Mouse (Mus musculus): ENCODE data around the gene Nr4a1. TPM values are rescaled to one million over a fixed set of nuclear protein-coding genes. Genes with fewer than 3 reads are reported as not detected.
A peak's percentile ranks its signal among the peaks of the same experiment; 100 is the strongest.

Nr4a1 gene
- polyA plus RNA-seq, 1 experiment from 2014 or later, result 9.5 TPM

DNA sequence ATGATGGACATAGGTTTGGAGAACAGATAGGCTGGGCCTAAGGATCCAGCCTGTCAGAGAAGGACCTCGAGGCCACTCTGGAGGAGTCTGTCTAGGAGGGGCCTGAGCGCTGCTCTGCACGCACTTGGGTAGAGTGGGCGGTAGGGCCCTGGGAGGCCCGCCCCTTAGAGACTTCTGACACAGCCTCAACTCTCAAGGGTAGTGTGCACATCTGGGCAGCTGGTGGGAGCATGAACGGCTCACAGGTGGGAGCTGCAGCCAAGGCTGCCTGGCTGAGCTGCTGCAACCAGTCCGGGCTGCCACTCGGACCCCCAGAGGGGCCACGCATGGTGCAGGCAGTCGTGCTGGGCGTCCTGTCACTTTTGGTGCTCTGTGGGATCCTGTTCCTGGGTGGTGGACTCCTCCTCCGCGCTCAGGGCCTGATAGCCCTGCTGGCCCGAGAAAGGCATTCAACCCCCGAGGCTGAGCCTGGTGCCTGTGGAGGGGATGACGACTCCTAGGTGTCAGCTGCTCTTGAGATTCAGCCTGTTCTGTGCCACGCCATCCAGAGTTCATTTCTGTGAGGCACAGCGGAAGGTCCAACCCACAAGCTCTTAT, 39.1 kb downstream of the Nr4a1 start, which contains the start of gene 6030408B16Rik:
6030408B16Rik (plus strand) TSS at position 188 of the 597 bp plus-strand sequence.
- no peak within 1 kb of the TSS for H3K4me3 ChIP-seq
- peak within 1 kb of the TSS; percentile 52; the same call in 1 of the 2 replicates for H3K9ac ChIP-seq
- H3K9me3 ChIP-seq, result no peaks in the 10 kb centered on the region
- peaks cover 44% of the 10 kb centered on the region for H3K36me3 ChIP-seq
- no peaks in the 10 kb centered on the region for H3K27me3 ChIP-seq
- no peak within 1 kb of the TSS; the same call in 1 of the 2 replicates for H3K27ac ChIP-seq
- H3K4me1 ChIP-seq, result peaks cover 27% of the 10 kb centered on the region
- 53% methylated on average over 18 of the region's 18 CpGs for WGBS
- peak; percentile 22; the same call in 1 of the 2 replicates for ATAC-seq (ENCODE audit: insufficient number of reproducible peaks, insufficient read depth, low FRiP score, low TSS enrichment, low read depth)
- 0 out of 2 replicates have a peak within 1 kb of the TSS, but pooled peaks have one; percentile 1 for H3K4me2 ChIP-seq

DNA sequence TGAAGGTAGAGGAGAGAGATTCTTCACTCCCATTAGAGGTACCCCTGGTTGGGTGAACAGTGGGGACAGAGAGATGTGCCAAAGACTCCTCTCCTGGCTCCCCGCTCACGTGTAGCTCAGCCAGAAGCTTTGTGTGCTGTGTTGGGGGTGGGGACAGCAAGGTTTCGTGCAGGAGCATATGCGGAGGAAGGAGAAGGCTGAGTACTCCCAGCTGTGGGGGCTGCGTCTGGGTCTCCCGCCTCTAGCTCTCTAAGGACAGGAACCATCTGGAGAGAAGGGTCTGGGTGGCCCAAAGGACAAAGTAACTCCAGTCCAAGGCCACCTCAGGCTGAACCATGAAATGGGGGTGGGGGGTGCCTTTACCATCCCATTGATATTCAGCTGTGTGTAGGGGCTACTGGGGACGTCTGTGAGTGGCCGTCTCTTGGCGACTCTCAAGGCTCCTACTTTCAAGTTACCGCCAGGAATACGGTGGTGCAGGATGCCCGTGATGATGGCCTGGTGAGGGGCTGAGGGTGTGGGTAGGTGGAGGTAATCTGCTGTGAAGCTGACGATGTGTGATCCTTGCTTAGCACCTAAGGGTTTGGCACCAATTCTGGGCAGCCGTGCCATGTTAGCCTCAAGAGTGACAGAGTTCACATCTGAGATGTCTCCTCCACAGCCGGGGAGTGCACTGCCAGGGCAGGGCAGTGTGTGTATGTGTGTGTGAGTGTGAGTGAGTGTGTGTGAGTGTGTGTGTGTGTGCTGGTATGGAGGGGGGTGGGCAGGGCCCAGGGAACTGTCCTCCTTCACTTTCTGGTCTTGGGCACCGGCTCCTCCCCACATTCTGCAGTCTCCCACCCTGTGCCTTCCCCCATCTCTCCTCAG, 40.2 kb downstream of the Nr4a1 start:
- H3K4me1 ChIP-seq, result peaks cover 33% of the 10 kb centered on the region
- peak overlapping the region; percentile 52; the same call in 1 of the 2 replicates for H3K9ac ChIP-seq
- H3K36me3 ChIP-seq, result peaks cover 33% of the 10 kb centered on the region
- WGBS, result 54% methylated on average over 16 of the region's 16 CpGs
- no peak overlapping the region for H3K27ac ChIP-seq
- no peaks in the 10 kb centered on the region for H3K27me3 ChIP-seq
- H3K4me3 ChIP-seq, result no peak overlapping the region
- ATAC-seq (ENCODE audit: insufficient number of reproducible peaks, insufficient read depth, low FRiP score, low TSS enrichment, low read depth), result no peak
- H3K9me3 ChIP-seq, result no peaks in the 10 kb centered on the region
- H3K4me2 ChIP-seq, result 0 out of 2 replicates have a peak overlapping the region, but pooled peaks have one; percentile 1

DNA sequence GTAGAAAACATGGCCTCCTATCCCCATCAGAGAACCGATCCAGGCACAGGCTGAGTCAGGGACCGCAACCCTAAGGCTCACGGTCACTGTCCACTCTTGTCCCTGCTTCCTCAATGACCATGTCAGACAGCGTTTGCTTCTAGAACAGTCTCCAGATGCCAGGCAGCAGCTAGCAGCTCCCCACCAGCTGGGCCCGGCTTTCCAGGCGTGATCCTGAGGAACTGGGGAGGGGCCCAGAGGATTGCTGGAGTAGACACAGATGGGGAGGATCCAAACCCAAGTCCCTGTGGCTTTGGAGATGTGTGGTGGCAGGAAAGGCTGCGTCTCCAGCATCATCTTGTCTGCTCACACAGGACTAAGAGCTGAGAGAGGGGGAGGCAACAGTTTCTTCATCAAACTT, 41.0 kb downstream of the Nr4a1 start:
- Histone ChIP-seq H3K36me3 (peaks cover 25% of the 10 kb centered on the region), H3K9ac (no peak overlapping the region), H3K9me3 (no peaks in the 10 kb centered on the region), H3K4me2 (no peak overlapping the region), H3K27ac (no peak overlapping the region), H3K4me1 (peaks cover 33% of the 10 kb centered on the region), H3K4me3 (no peak overlapping the region), H3K27me3 (no peaks in the 10 kb centered on the region)
- no peak for ATAC-seq (ENCODE audit: insufficient number of reproducible peaks, insufficient read depth, low FRiP score, low TSS enrichment, low read depth)
- WGBS, result 70% methylated on average over 7 of the region's 7 CpGs

DNA sequence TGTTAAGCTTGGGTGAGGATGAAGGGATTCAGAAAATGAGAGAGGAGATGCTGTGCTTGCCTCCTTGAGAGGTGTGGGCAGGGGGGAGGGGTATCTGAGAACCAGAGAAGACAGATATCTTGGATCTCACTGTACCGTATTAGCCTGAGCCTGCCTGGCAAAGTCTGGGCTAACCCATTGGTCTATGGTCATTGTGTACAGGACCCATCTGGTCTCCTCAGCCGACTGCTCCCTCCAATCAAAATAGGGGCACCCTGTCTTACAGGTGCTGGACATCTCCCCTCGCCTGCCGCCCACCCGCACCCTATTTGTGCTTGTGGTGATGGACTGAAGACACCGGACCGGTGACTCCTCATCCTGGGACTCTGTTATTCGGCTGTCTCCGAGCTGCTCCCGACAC, 41.5 kb downstream of the Nr4a1 start:
- Histone ChIP-seq H3K4me3 (no peak overlapping the region), H3K27me3 (no peaks in the 10 kb centered on the region), H3K36me3 (peaks cover 19% of the 10 kb centered on the region), H3K9me3 (no peaks in the 10 kb centered on the region), H3K27ac (no peak overlapping the region), H3K4me1 (peaks cover 33% of the 10 kb centered on the region), H3K4me2 (no peak overlapping the region), H3K9ac (no peak overlapping the region)
- ATAC-seq (ENCODE audit: insufficient number of reproducible peaks, insufficient read depth, low FRiP score, low TSS enrichment, low read depth), result no peak
- 90% methylated on average over 10 of the region's 10 CpGs for WGBS

DNA sequence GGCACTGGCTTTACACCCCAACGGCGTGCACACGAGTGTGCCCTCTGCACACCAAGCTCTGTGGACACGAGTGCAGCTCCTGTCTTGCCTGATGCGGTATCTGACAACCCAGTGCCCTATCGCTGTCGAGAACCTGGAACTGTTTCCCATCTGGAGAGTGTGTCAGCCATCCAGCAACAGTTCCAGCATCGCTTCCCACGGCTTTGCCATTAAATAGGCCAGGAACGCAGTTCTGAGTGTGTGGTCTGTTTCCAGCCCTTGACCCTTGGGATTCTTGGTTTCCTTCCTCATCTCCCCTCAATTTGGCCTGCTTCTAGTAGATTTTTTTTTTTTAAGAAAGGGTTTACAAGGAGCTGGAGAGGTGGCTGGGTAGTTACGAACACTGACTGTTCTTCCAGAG, 42.0 kb downstream of the Nr4a1 start:
- Histone ChIP-seq H3K36me3 (peaks cover 15% of the 10 kb centered on the region), H3K4me2 (no peak overlapping the region), H3K4me1 (peaks cover 33% of the 10 kb centered on the region), H3K27ac (no peak overlapping the region), H3K4me3 (no peak overlapping the region), H3K9ac (no peak overlapping the region), H3K9me3 (no peaks in the 10 kb centered on the region), H3K27me3 (no peaks in the 10 kb centered on the region)
- no peak for ATAC-seq (ENCODE audit: insufficient number of reproducible peaks, insufficient read depth, low FRiP score, low TSS enrichment, low read depth)
- WGBS, result 89% methylated on average over 11 of the region's 11 CpGs

DNA sequence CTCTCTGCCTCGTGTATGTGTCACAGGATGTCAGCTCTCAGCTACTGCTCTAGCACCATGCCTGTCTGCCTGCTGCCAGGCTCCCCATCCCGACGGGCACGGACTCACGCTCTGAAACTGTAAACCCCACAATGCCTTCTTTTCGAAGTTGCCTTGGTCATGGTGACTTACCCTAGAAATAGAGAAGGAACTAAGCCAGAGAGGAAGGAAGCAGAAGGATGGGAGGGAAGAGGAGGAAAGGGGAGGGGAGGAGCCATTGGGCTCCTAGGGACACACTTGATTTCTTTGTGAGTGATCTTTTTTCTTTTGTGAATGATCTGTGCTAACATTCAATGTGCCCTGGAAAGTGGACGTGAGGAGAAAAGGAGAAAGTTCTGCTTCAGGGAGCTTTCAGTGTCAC, 43.9 kb downstream of the Nr4a1 start:
- no peaks in the 10 kb centered on the region for H3K27me3 ChIP-seq
- 0 out of 2 replicates have a peak overlapping the region, but pooled peaks have one; percentile 44 for H3K9ac ChIP-seq
- H3K4me3 ChIP-seq, result no peak overlapping the region
- H3K36me3 ChIP-seq, result no peaks in the 10 kb centered on the region
- ATAC-seq (ENCODE audit: insufficient number of reproducible peaks, insufficient read depth, low FRiP score, low TSS enrichment, low read depth), result no peak
- peaks cover 31% of the 10 kb centered on the region for H3K4me1 ChIP-seq
- 28% methylated on average over 7 of the region's 7 CpGs for WGBS
- no peak overlapping the region for H3K27ac ChIP-seq
- H3K4me2 ChIP-seq, result peak overlapping the region; percentile 39; the same call in 1 of the 2 replicates
- H3K9me3 ChIP-seq, result no peaks in the 10 kb centered on the region

DNA sequence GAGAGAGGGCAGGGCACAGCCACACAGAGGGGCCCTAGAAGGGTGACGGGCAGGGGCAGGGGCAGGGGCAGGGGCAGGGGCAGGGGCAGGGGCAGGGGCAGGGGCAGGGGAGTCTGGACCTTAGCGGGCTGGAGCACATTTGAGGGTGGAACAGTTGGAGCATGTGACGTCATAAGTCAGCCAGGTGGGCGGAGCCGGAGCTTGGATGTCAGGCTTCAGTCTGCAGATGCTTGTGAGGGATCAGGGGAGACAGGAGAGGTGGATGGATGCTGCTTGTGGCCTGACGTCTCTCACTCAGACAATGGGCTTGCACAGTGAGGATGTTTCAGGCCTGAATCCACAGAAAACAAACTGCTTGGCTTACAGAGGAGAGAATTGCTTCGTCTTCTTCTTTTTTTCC, 44.5 kb downstream of the Nr4a1 start:
- Histone ChIP-seq H3K36me3 (no peaks in the 10 kb centered on the region), H3K4me3 (no peak overlapping the region), H3K27me3 (no peaks in the 10 kb centered on the region), H3K9me3 (no peaks in the 10 kb centered on the region), H3K4me2 (peak overlapping the region; percentile 39), H3K9ac (peak overlapping the region; percentile 44; the same call in 1 of the 2 replicates), H3K27ac (no peak overlapping the region), H3K4me1 (peaks cover 26% of the 10 kb centered on the region)
- 13% methylated on average over 6 of the region's 7 CpGs for WGBS
- no peak for ATAC-seq (ENCODE audit: insufficient number of reproducible peaks, insufficient read depth, low FRiP score, low TSS enrichment, low read depth)

DNA sequence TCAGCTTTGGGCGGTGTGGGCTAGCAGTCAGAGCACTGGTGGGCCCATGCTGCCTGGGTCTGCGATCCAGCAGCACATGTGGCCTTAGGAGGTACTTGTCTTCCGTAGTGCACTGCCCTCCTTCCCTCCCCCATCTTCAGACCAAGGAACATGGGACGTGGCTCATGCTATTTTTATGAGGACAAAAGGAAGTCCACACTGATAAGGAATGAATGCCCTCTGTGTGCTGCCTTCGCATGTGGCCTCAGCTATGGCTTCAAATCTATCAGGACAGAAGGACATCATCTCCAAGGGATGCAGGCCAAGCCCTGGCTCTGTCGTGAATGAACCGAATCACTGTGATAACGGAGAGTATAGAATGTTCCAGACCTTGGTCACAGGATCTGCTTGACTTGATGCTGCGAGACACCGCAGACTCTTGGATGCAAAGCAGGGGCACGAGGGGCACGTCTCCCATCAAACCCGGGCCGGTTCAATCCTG, 45.5 kb downstream of the Nr4a1 start:
- peaks cover 16% of the 10 kb centered on the region for H3K4me1 ChIP-seq
- H3K36me3 ChIP-seq, result no peaks in the 10 kb centered on the region
- H3K4me3 ChIP-seq, result no peak overlapping the region
- H3K4me2 ChIP-seq, result no peak overlapping the region
- no peak overlapping the region for H3K27ac ChIP-seq
- H3K9me3 ChIP-seq, result no peaks in the 10 kb centered on the region
- no peaks in the 10 kb centered on the region for H3K27me3 ChIP-seq
- no peak for ATAC-seq (ENCODE audit: insufficient number of reproducible peaks, insufficient read depth, low FRiP score, low TSS enrichment, low read depth)
- H3K9ac ChIP-seq, result no peak overlapping the region
- 84% methylated on average over 14 of the region's 14 CpGs for WGBS

DNA sequence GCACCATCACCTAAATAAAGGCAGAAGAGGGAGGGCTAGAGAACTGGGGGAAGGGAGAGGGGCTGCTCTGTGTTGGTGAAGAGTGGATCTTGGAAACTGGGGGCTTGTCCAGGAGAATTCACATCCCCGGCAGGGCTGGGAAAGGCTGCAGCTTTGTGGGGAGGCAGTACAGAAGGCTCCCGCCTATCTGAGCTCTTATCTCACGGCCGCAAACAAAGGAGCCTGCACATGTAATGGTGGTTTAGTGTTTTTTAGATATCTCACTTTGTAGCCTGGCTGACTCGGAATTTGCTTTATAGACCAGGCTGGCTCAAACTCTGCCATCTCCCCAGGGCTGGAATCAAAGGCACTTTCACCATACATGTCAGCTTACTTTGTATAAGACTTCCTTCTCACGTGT, 46.1 kb downstream of the Nr4a1 start:
- H3K9me3 ChIP-seq, result no peaks in the 10 kb centered on the region
- H3K27me3 ChIP-seq, result no peaks in the 10 kb centered on the region
- 73% methylated on average over 6 of the region's 6 CpGs for WGBS
- H3K27ac ChIP-seq, result no peak overlapping the region
- H3K4me2 ChIP-seq, result no peak overlapping the region
- no peak overlapping the region for H3K9ac ChIP-seq
- no peak overlapping the region for H3K4me3 ChIP-seq
- ATAC-seq (ENCODE audit: insufficient number of reproducible peaks, insufficient read depth, low FRiP score, low TSS enrichment, low read depth), result no peak
- H3K36me3 ChIP-seq, result no peaks in the 10 kb centered on the region
- peaks cover 12% of the 10 kb centered on the region for H3K4me1 ChIP-seq

DNA sequence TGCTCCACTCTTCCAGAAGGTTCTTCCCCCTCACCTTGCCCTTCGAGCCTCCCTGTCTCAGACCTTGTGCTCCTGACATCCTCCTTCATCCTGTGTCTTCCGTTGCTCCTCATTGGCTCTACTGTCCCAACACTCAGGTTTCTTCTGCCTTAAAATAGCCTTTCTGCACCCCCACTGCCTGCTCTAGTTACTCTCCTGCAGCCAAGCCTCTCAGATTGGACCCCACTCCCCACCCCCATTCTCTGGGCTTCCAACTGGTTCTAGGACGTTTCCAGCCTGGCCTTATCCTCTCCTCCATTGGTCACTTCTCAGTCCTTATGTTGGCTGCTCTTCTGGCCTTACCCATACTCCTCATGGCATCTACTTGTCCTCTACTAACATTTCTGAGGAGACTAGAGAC, 48.1 kb downstream of the Nr4a1 start:
- no peak for ATAC-seq (ENCODE audit: insufficient number of reproducible peaks, insufficient read depth, low FRiP score, low TSS enrichment, low read depth)
- Histone ChIP-seq H3K4me2 (no peak overlapping the region), H3K4me1 (peaks cover 9% of the 10 kb centered on the region; the same call in 1 of the 2 replicates), H3K27me3 (no peaks in the 10 kb centered on the region), H3K4me3 (no peak overlapping the region), H3K36me3 (no peaks in the 10 kb centered on the region), H3K27ac (no peak overlapping the region), H3K9ac (no peak overlapping the region), H3K9me3 (no peaks in the 10 kb centered on the region)
- 72% methylated on average over 3 of the region's 3 CpGs for WGBS

DNA sequence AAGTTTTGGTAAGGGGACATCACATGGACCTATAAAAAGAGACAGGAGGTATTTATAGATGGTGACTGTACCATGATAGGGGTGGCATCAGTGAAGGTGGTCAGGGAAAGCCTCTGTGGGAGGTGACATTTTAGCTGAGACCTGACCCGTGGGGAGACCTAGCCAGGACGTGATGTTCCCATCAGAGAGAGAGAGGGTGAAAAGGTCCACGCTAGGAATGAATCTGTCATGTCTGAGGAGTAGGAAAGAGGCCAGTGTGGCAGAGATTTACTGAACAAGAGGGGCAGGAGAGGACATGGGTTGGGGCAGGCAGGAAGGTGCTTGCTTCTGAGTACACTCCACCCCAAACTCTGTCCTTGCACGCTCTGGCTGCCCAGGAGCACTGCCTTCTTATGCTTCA, 49.8 kb downstream of the Nr4a1 start:
- Histone ChIP-seq H3K27ac (no peak overlapping the region), H3K4me1 (no peaks in the 10 kb centered on the region), H3K36me3 (no peaks in the 10 kb centered on the region), H3K9me3 (no peaks in the 10 kb centered on the region), H3K27me3 (no peaks in the 10 kb centered on the region), H3K9ac (no peak overlapping the region), H3K4me2 (no peak overlapping the region), H3K4me3 (no peak overlapping the region)
- 87% methylated on average over 4 of the region's 4 CpGs for WGBS
- no peak for ATAC-seq (ENCODE audit: insufficient number of reproducible peaks, insufficient read depth, low FRiP score, low TSS enrichment, low read depth)

Data from embryonic facial prominence, embryonic 13.5 days (tissue).